Mouse (Mus musculus): ENCODE measurements at regions not wholly inside any gene's neighbourhood (a gene's known extent, or its start where the extent isn't known, plus 50 kb on each side); places are given as distances from the start of the nearest gene placed in this dataset.

GRCm38 (mm10) chr16:97304156-97304735 is 52.3 kb upstream of the Bace2 start:
- DNase-seq (ENCODE audit: low spot score in 2 of 2), result no peak
